Mouse (Mus musculus) CD4-positive, CD25-positive, alpha-beta regulatory T cell (primary cell): Measurements from ENCODE around the gene Mrrf. TPM values are rescaled to one million over a fixed set of nuclear protein-coding genes. Genes with fewer than 3 reads are reported as not detected.

Experiments used
- polyA plus RNA-seq: library from polyadenylated mRNA; unstranded; fragments of 100-300 nt; shearing (Covaris generic); gene quantifications from one replicate; pipeline ENCODE4 v1.2.1, GENCODE M21; 2017

Gene Mrrf
- 17.7 TPM for polyA plus RNA-seq

DNA sequence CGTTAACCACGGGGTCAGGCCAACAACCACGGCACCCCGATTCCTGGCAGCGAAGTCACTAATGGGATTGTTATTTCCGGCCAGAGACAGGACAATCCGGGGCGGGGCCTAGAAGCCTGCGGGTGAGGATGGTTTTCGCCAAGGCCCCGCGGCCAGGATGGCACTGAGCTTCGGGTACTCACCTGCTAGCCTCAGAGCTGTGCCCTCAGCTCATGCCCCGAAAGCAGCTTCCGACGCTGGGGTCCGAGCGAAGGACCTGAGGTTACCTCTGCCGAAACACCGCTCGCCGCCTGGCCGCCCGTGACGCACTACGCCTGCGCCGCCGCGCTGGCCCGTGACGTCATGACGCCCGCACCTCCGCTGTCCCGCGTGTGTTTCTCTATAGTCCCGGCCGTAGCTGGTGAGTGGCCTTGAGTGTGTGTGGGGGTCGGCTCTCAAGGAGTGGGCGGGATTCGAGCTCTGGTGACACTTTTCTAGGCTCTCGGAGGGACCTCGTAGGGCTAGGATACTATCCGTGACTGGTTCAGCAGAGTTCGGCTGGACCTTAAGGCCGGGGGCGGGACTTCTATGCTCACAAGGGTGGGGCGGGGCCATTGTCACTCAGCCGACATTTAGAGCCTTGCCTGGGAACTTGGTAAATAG, at the start of gene Mrrf, which contains the start of gene Rbm18:
Gene Mrrf, plus strand, starts transcription at position 90 of the 642 bp plus-strand sequence.
Gene Rbm18, minus strand, starts transcription at position 474 of the 642 bp plus-strand sequence.

DNA sequence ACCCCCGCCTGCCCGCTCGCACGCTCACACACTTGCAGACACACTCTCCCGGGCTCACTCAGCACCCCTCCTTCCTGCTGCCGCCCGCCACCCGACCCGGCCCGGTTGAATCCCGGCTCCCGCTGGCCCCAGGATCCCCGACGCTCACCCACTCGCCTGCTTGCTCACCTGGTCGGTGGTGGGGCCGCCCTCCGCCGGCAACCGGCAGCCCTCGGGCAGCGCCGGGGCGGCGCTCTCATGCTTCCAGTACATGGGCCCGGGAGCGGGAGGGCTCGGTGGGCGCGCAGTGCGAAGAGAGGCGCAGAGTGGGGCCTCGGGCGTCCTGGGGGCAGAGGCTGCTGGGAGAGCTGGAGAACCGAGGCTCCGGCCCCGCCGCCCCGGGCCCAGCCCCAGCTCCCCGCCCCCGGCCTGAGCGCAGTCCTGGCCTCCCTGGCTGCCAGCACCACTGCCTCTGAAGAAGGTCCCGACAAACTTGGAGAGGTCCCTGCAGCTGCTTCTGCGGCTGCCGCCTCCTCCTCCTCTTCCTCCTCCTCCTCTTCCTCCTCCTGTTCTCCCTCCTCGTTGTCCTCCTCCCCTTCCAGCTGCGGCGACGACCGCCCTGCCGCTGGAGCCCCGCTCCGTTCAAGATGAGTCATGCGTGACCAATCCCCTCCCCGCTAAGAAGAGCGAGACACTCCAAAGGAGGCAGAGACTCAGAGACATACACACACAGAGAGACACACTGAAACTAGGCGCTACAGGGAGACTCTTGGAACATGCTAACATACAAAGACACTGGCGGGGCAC, 31.0 kb upstream of the Mrrf start, which contains the start of gene Lhx6:
Gene Lhx6, minus strand, starts transcription at position 453 of the 786 bp plus-strand sequence.

GRCm38 (mm10) chr2:36230366-36230765, 94.2 kb downstream of the Mrrf start, which contains the start of gene Ptgs1:
Ptgs1 (plus strand) TSS chr2:36230426.

Other genes starting within 250 kb of the Mrrf start
- 0.89 TPM for gene Ttll11, start 156.5 kb upstream of the Mrrf start, polyA plus RNA-seq
- gene Ndufa8, start 87.0 kb upstream of the Mrrf start, polyA plus RNA-seq = 144 TPM
- not detected for gene Morn5, start 86.9 kb upstream of the Mrrf start, polyA plus RNA-seq
- gene Lhx6, start 31.0 kb upstream of the Mrrf start, polyA plus RNA-seq = not detected
- 56.9 TPM for gene Rbm18, start 384 bp downstream of the Mrrf start, polyA plus RNA-seq
- gene Ptgs1, start 94.0 kb downstream of the Mrrf start, polyA plus RNA-seq = 1.2 TPM
- gene Olfr338, start 237.1 kb downstream of the Mrrf start, polyA plus RNA-seq = 0.11 TPM